Mouse (Mus musculus) kidney, adult 2 months (tissue): ENCODE results near the gene Pacrg. TPM values are rescaled to one million over a fixed set of nuclear protein-coding genes. Genes with fewer than 3 reads are reported as not detected.
A peak's percentile ranks its signal among the peaks of the same experiment; 100 is the strongest.

ENCODE experiments used
- DNase-seq: peaks from one replicate; pipeline ENCODE4 v3.0.0; 2021
- H3K27ac ChIP-seq: fragments of 200-500 bp; 2 replicates; pipeline ENCODE4 v1.5.1; 2012; ENCODE audit warnings: low read depth, low read length, control low read depth, inconsistent platforms; ENCODE audit not compliant: insufficient read depth
- H3K27me3 ChIP-seq: fragments of 200-500 bp; replicated peaks from 2 replicates; pipeline ENCODE4 v1.6.1; 2012; ENCODE audit warnings: mild to moderate bottlenecking, moderate library complexity, low read length, inconsistent platforms; ENCODE audit not compliant: control insufficient read depth, insufficient read depth
- H3K36me3 ChIP-seq: fragments of 200-500 bp; 2 replicates; pipeline ENCODE4 v1.6.1; 2012; ENCODE audit warnings: mild to moderate bottlenecking, moderate library complexity, low read length, inconsistent platforms; ENCODE audit not compliant: control insufficient read depth, insufficient read depth
- H3K4me1 ChIP-seq: fragments of 200-500 bp; 2 replicates; pipeline ENCODE4 v1.6.1; 2011; ENCODE audit warnings: low read length; ENCODE audit not compliant: control insufficient read depth, insufficient read depth
- H3K4me3 ChIP-seq: fragments of 200-500 bp; 2 replicates; pipeline ENCODE4 v1.5.1; 2011; ENCODE audit warnings: mild to moderate bottlenecking, low read depth, low read length, control low read depth; ENCODE audit not compliant: insufficient read depth
- CTCF ChIP-seq: fragments of 200-500 bp; conservative IDR thresholded peaks from 2 replicates; pipeline ENCODE4 v1.5.1; 2011; ENCODE audit warnings: low read depth, mild to moderate bottlenecking, control low read depth, low read length, moderate library complexity, mixed read lengths; ENCODE audit not compliant: insufficient read depth, insufficient read length
- POLR2A ChIP-seq: fragments of 200-500 bp; IDR thresholded peaks from one replicate; pipeline ENCODE4 v1.6.1; 2011; ENCODE audit warnings: low read depth, low read length, control low read depth
- WGBS: fragments of 180-500 bp; shearing (Covaris S2); methylation state at CpG from one replicate; pipeline ENCODE4 v1.1.7; 2018; 5-methylcytosine and 5-hydroxymethylcytosine counted together
- polyA plus RNA-seq: library from polyadenylated mRNA; depleted of rRNA; stranded (reverse); fragments of >200 nt; gene quantifications from 2 replicates; pipeline ENCODE4 v1.2.3, GENCODE M21; 2012; rRNA removed

Gene Pacrg
- 2.3 and 2.7 TPM in 2 replicates for polyA plus RNA-seq

DNA sequence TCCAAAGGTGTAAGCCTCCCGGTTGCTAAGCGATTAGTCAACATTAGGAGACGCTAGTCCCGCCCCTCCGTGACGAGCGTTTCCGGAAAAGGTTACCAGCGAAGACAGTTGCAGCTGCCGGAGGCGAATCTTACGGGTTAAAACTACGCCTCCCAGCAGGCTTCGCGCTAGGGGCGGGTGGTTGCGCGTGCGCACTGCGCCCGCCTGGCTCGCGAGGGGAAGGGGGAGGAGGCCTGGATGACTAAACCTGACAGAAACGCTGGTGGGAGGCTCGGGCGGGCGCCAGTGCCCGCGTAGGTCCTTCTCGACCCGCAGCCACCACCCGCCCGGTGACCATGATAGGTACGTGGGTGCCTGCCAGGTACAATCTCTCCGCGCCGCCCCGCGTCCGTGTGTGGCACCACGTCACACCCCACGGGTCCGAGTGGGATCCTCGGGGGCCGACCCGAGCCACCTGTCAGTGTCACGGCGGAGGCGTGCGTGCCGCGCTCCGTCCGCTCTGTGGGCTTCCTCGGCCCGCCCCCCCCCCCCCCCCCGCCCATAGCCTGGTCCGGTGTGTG, at the start of gene Pacrg, which contains the start of gene Prkn:
TSS of gene Pacrg (minus strand) at position 164 of the 560 bp plus-strand sequence.
TSS of gene Prkn (plus strand) at position 237 of the 560 bp plus-strand sequence.
- no peaks in the 10 kb centered on the region for H3K4me1 ChIP-seq
- H3K4me3 ChIP-seq = peak within 1 kb of the TSS; percentile 88
- under 1% methylated on average over 58 of the region's 58 CpGs for WGBS
- peak within 1 kb of the TSS; percentile 63 for H3K27ac ChIP-seq
- peak; percentile 99 for DNase-seq
- no peaks in the 10 kb centered on the region for H3K36me3 ChIP-seq
- no peak for TF ChIP-seq CTCF
- TF ChIP-seq POLR2A = no peak
- H3K27me3 ChIP-seq = no peaks in the 10 kb centered on the region

DNA sequence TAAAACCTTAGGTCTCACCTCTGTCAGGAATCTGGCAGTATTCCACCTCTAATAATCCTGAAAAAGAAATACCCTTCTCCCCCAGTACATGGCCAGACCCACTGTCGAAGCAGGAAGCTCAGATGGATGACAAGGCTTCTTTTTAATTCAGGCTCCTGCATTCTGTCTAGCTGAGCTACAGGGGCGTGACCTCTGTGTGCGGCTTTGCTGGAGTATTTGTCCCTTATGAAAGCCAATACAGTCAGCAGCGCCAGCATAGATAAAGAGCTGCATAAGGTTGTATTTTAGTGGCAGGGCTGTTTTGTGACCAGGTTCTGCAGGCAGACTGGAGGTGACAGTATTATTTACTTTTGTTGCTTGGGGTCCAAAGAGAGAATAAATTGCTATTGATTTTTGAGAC, 47.8 kb upstream of the Pacrg start:
- TF ChIP-seq POLR2A = no peak
- no peak for TF ChIP-seq CTCF
- H3K4me1 ChIP-seq = no peaks in the 10 kb centered on the region
- DNase-seq = no peak
- H3K4me3 ChIP-seq = no peak overlapping the region
- WGBS = 64% methylated on average over 4 of the region's 4 CpGs
- no peaks in the 10 kb centered on the region for H3K27me3 ChIP-seq
- no peaks in the 10 kb centered on the region for H3K36me3 ChIP-seq
- no peak overlapping the region for H3K27ac ChIP-seq

DNA sequence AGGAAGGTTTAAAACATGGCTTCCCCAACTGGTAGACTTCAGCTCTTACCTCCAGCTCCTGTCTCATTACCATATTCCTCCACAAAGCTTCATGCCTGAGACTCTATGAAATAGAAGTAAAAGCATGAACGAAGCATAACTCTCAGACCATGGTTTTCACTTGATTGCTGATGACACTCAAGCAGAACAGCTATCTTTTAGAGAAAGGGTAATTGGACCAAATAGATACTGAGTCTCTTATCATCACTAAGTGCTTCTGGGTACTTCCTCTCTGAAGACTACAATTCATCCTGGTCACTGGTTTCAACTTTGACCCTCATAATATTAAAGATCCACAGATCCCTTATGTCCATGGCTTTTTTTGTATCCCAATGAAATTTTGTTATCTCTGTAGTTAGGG, 42.1 kb upstream of the Pacrg start:
- Histone ChIP-seq H3K4me1 (no peaks in the 10 kb centered on the region), H3K4me3 (no peak overlapping the region), H3K27me3 (no peaks in the 10 kb centered on the region), H3K36me3 (no peaks in the 10 kb centered on the region), H3K27ac (no peak overlapping the region)
- no peak for DNase-seq
- 98% methylated on average over 1 of the region's 1 CpGs for WGBS
- no peak for TF ChIP-seq CTCF
- no peak for TF ChIP-seq POLR2A

DNA sequence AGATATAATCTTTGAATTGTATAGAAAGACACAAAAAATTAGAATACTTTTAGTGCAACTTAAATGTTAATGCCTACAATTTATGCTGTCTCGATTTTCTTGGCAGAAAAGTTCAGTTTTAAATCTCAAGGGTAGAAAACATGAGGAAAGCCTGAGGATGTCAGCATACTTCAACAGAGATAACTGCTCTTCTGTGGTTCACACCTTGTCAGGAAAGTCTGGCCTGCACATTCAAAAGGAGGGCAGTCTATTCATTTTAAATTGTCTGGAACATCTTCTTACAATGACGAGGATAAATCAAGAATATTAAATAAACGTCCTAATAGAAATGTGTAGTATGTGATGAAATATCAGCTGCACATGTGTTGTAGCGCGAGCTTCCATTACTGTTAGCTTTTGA, 38.9 kb upstream of the Pacrg start:
- H3K36me3 ChIP-seq = no peaks in the 10 kb centered on the region
- no peak for DNase-seq
- WGBS = 86% methylated on average over 5 of the region's 5 CpGs
- no peaks in the 10 kb centered on the region for H3K27me3 ChIP-seq
- no peak overlapping the region for H3K27ac ChIP-seq
- no peak overlapping the region for H3K4me3 ChIP-seq
- H3K4me1 ChIP-seq = no peaks in the 10 kb centered on the region
- TF ChIP-seq CTCF = no peak
- TF ChIP-seq POLR2A = no peak

DNA sequence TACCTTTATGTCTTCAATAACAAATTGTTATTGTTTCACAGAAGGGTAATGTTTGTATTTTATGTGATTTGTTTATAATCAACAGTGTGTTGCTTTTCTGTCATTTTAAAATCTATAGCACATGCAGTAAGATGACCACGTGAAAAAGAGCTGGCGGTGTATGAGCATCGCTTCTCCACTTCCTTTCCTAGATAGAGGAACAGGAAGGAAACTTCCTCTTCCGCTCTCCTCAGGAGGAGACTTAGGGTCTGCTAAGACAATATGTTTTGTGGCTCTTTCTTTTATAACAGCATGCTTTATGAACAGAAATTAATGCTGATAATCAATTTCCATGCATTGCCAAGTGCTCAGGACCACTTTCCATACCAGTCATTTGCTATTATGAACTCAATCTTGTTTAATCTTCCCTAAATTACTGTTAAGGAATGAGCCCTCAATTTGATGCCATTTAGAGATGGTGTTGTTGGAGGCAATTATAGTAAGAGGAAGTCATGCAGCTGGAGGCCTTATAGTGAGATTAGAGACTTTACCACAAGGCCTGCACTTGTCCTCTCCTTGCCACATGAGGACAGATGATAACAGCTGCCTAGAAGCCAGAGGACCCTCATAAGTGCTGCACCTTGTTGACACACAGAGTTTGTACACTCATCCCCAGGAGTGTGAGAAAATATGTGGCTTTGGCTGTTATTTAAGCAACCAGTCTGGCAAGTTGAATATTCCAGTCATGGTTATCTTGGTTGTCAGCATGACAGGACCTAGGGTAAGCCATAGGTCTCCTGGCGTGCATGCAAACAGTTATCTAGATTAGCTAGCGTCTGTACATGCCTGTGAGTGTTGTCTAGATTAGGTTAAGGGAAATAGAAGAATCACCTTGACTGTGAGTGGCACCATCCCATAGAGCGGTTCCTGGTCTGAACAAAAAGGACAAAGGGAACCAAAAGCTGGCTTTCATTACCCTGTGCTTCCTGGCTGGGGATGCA, 34.4 kb upstream of the Pacrg start:
- no peaks in the 10 kb centered on the region for H3K27me3 ChIP-seq
- no peak overlapping the region for H3K4me3 ChIP-seq
- TF ChIP-seq POLR2A (no peak), CTCF (no peak)
- no peaks in the 10 kb centered on the region for H3K4me1 ChIP-seq
- DNase-seq = no peak
- no peaks in the 10 kb centered on the region for H3K36me3 ChIP-seq
- WGBS = 88% methylated on average over 7 of the region's 7 CpGs
- H3K27ac ChIP-seq = no peak overlapping the region

DNA sequence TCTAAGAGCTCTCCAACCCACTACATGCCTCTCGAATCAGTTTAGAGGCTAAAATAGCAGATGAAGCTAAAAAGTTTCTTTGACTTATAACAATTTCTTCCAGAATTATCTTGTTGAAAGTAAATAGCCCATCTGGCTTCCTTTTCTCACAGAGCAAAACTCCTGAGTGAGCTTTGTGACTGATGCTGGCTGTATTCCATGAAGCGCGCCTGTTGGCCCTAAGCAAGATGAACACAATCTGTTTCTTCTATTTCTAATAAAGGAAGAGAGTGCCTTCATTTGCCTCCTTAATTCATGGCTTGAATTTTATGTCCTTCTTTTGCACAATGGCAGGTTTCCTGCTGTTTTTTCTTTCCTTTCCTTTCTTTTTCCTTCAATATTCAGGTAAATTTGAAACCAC, 14.1 kb upstream of the Pacrg start:
- TF ChIP-seq POLR2A (no peak), CTCF (no peak)
- 87% methylated on average over 3 of the region's 3 CpGs for WGBS
- Histone ChIP-seq H3K27ac (no peak overlapping the region), H3K27me3 (no peaks in the 10 kb centered on the region), H3K36me3 (no peaks in the 10 kb centered on the region), H3K4me3 (no peak overlapping the region), H3K4me1 (no peaks in the 10 kb centered on the region)
- DNase-seq = no peak

DNA sequence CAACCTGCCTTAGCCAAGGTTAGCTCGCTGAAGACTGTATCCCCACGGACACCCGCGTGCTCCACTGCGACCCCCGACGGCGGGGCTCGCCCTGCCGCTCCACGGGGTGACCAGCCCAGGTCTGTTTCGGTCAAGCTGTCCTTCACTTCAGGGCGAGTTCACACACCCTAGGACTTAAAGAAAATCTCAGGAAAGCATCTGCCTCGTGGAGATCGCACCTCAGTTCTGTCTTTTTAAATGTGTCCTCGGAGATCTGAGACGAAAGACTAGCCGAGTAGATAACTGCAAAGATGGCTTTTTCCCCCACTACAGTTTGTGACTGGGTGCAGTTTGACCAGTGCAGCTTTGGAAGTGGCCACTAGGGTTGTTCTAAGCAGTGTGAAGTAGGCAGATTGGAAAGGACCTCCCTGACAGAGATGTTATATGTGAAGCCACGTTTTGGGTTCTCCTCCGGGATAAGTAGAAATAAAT, 655 bp upstream of the Pacrg start:
- H3K36me3 ChIP-seq = no peaks in the 10 kb centered on the region
- TF ChIP-seq CTCF (peak; percentile 60), POLR2A (no peak)
- H3K27me3 ChIP-seq = no peaks in the 10 kb centered on the region
- H3K27ac ChIP-seq = peak overlapping the region; percentile 15; the same call in 1 of the 2 replicates
- no peaks in the 10 kb centered on the region for H3K4me1 ChIP-seq
- DNase-seq = peak; percentile 77
- H3K4me3 ChIP-seq = peak overlapping the region; percentile 88
- 2% methylated on average over 20 of the region's 20 CpGs for WGBS
